Mouse (Mus musculus): ENCODE data around the gene Eftud2.

The Eftud2 gene

DNA sequence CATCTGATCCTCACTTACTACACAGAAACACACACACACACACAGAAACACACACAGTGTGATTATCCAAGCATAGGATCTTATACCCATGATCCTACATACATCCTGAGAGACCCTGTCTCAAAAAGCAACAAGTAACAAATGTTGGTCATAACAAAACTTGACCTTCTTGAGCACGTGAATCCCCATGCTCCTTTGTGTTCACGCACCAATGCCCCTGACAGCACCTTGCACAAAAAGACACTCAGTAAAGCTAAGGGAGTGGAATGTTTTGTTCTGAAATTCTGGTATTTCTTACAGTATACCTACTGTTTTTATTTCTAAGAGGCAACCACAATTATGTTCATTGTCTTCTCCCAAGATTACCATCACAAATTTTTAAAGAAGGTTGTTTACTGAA is 1.2 kb downstream of the Eftud2 start:
- no peak for DNase-seq (ENCODE audit: low read depth, low spot score)

DNA sequence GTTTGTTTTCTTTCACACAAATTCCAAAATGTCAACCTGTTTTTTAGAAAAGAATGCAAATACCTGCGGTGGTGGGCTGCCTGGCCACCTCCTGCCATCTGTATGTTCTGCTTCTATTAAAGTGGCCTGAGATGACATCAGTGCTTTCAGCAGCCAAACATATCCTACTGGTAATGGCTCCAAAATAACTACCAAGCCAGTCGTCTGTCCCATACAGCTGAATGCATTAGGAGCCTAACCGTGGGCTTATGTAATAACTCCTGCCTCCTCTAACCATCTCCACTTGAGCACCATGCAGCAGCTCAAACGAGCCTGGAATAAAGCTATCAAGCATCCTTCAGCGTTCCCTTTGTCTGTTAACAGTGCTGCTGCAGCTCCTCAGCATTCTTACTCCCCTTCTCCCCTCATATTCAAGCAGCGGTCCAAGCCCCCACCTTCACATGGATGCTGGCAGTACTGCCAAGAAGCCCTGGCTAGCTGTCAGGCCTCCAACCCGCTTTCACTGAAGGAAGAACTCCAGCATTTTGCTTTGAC is 5.9 kb downstream of the Eftud2 start:
- no peak for DNase-seq (ENCODE audit: low read depth, low spot score)

DNA sequence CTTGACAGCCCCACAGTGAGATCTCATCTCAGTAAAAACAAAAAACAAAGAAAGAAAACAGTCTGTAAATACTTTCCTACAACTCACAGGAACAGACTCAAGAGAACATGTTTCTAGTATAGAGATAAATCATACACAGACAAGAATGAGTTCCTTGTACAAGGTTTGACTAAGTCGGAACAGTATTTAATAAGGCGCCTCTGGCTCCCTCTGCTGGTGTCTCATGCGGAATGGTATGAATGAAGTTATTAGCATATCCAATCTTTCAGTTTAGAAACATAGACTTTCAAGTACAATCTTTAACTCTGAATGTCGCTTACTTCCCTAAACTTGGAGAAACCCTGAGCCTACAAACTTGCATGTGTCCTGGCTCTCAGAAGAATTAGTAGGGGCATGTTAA is 16.5 kb downstream of the Eftud2 start:
- DNase-seq (ENCODE audit: low read depth, low spot score) = no peak

DNA sequence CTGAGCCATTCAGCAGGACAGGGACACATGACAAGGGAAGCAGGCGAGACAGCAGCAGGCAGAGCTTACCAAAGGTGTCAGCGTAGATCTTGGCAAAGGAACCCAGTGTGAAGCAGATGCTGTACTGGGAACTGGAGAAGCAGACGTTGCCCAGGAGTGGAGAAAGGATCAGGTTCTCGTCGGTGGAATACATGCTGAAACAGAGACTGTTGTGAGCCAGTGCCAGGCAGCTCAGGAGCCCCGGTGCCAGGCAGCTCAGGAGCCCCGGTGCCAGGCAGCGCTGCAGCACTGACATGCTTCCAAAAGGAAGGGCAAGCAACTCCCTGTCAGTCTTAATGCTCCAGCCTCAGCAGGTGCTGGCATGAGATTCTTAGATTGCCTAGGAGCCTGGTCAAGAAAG is 20.9 kb downstream of the Eftud2 start:
- no peak for DNase-seq (ENCODE audit: low read depth, low spot score)

DNA sequence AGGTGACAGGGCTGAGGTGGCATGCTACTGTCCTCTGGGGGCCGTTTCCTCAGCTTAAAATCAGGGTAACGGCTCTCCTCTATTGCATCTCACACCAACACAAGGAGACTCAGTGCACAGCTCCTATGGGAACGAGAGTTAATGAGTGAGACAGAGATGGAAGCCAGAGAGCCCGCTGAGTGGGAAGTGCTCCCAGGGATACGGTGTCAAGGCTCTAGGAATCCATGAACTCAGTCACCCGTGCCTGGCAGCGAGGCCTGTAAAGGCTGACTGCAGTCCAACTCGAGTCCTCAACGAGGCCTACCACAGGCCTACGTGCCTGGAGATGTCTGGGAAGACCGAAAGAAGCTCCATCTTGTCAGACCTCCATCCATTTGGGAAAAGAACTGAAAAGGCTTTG is 21.8 kb downstream of the Eftud2 start:
- DNase-seq (ENCODE audit: low read depth, low spot score) = no peak

DNA sequence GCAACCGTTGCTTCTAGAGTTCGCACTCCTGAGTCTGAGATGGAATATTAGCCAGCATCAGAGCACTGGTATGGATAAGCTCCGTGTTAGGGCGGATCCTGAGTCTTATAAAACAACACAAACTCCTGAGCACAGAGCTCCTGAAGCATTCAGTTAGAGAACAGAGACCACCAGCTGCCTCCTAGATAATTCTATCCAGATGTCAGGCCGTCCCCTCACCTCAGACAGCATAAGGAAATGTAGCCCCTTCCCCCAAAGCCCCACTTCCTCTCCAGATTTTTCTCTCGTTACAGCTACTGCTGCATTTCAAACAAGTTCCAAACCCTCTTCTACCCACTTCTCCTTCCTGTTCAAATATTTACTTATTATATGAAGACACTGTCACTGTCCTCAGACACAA is 24.8 kb downstream of the Eftud2 start:
- DNase-seq (ENCODE audit: low read depth, low spot score) = no peak

DNA sequence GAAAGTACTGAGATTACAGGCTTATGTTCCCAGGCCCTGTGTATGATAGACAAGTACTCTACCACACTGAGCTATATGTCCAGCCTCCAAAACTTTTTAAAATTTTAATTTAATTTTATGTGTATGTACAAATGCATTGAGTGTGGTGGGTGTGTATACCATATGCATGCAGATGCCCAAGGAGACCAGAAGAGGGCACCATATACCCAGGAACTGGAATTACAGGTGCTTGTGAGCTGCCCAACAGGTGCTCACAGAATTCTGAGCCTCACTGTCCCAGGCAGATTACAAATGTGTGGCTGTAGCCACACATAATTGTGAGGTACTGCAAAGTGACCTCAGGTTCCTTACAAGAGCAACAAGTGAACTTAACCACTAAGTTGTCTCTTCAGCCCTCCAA is 27.0 kb downstream of the Eftud2 start:
- DNase-seq (ENCODE audit: low read depth, low spot score) = no peak

DNA sequence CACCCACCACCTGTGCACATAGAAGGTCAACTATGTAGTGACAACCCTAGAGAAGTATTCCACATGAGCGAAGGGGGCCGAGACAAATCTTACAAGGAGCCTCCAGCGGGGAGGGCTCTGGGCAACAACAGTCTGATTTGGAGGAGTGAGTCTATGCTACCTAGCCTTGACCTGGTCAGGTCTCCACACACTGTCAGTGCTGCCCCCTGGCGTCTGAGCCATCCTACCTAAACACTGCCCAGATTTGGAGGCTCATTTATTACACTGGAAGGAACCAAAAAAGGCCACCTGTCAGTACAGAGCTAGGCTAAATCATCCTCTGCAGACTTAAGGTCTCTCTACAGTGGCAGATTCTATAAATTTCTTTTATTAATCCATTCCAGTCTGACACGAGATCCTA is 28.9 kb downstream of the Eftud2 start:
- DNase-seq (ENCODE audit: low read depth, low spot score) = no peak

DNA sequence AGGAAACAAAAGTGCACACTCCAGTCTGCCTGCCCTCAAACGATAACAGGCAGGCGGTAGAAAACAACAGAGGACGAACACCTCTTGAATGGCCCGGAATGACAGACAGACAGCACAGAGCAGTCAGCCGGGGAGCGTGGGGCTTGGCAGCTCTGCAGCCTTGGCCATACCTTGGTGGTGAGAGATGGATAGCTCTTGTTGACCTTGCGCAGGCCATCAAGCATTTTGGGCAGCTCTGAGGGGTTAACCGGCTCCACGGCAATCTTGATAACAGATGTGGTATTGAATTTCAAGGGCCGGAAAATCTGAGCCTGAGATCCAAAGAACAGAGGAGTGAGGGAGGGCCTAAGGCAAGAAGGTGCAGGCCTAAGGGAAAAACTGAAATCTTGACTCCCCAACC is 34.9 kb downstream of the Eftud2 start:
- no peak for DNase-seq (ENCODE audit: low read depth, low spot score)

DNA sequence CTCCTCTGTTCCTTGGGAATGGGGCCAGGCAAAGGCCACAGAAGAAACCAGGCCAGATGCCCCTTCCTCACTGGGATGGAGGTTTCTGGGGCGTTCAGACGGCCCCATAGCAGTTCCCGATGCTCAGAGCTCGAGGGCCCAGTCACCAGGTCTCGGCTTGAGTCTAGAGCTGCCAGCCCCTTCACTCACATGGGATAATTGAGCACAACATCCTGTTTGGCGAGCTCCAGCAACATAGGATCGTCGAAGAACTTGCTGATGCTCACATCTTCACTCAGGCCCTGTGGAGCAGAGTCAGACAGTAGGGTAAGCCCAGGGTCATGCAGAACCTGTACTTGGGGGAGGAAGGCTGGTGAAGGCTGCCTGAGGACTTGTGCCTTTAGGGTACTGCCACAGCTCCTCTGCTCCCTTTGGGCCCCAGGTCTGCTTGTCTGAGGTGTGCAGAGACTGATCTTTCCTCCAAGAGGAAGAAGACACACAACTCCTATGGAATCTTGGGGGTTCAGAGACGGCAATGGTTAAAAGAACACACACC is 42.1 kb downstream of the Eftud2 start:
- no peak for DNase-seq (ENCODE audit: low read depth, low spot score)

DNA sequence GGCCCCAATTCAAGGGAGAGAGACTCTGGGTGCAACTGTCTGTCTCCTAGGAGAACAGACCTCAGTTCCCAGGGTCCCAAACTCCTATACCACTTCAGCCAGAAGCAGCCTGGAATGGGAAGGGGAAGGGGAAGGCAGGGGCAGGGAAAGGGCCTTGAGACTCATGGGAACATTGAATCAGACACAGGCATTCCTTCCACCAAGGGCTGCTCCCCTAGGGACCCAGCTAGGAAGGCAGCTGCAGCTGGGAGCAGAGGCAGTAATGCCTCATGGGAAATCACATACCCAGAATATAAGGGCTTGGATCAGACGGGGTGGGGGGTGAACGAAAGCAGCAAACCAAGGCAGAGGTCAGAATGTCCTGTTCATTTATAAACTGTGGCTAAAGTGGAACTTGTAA is 42.7 kb downstream of the Eftud2 start:
- no peak for DNase-seq (ENCODE audit: low read depth, low spot score)

DNA sequence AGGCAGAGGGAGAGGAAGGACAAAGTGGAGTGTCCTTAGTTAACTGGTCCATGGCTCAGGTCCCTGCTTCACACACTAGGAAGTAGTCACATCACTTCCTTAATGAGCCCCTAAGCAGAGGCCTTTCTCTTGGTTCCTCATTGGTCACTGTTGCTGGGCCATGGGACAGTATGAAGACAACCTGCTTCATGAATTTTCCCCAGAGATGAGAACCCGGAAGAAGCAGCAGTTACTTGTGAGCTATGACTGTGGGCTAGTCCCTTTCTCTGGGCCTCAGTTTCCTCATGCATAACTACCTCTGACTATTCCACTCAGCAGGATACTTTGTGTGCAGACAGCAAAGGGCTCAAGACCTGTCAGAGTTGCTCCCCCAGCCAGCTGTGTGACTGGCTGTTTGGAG is 43.4 kb downstream of the Eftud2 start:
- DNase-seq (ENCODE audit: low read depth, low spot score) = no peak

DNA sequence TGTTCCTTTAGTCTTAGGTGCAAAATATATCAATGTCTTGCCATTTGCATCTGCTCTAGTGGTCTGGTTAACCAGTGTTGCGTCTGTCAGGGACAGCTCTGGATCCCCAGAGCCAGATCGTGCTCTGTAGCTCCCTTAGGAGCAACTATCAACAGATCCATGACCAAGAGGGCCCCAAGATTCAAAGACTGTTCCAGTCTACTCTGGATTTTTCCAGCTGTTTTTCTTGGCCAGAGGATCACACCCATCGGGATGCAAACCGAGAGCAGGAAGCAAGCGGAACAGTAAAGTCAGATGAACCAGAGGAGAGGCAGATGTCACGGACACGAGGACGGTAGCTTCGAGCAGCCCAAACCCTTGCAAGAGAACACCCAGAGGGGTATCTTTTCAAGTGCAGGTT is 44.6 kb downstream of the Eftud2 start:
- DNase-seq (ENCODE audit: low read depth, low spot score) = no peak

DNA sequence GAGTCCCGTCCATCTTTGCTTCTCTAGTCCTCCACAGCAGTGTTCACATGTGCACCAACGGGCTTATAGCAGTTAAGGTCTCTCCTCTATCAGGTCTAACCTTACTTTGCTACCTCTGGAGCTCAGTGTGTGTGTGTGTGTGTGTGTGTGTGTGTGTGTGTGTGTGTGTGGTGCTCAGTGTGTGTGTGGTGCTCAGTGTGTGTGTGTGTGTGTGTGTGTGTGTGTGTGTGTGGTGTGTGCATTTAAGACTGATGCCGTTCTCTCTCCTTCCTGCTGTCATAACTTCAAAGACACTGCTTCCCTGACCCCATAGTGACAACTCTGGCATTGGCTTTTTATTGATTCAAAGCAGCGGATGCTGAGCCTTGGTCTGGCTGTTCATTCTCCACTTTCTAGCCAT is 45.2 kb downstream of the Eftud2 start, which contains the start of gene Higd1b:
Higd1b (plus strand) TSS at position 301 of the 400 bp plus-strand sequence.
- DNase-seq (ENCODE audit: low read depth, low spot score) = no peak

DNA sequence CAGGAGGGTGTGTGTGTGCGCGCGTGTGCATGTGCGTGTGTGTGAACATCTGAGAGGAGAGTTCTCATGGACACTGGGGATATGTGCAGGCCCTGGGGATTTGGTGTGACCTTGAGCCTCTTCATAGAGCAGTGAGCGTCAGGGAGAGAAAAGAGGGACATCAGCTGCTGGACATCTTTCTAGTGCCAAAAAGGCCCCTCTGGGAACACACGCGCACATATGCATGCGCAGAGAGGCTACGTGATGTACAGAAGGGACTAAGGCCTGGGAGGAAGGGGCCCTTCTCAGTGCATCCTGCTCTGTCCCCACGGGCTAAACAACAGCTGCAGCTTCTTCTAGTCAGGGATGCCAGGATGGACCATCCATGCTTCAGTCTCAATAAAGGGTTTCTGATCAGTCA is 46.6 kb downstream of the Eftud2 start:
- no peak for DNase-seq (ENCODE audit: low read depth, low spot score)

DNA sequence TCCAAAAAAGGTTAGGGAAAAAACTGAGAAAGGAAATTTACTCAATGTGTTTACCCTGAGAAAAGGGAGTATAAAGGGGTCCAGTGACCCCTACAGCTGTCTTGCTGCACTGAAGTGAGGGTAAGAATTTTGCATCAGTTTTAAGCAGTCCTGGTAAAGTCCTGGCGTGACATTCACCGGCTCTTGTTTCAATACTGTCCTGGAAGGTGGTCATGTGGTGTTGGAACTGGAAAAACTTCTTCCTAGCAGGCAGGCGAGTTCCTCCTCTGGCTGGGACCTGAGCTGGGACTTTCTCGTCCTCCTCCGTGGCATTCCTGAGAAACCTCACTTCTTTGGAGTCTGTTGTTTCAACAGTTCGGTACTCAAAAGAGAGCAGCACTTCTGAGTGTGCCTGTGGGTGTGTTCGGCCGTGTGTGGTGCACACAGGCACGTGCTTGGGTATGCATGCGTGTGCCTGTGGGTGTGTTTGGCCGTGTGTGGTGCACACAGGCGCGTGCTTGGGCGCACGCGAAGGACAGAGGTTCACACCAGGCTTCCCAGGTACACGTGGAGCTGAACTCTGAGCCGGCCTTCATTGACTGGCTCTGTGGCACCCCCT is 48.0 kb downstream of the Eftud2 start:
- no peak for DNase-seq (ENCODE audit: low read depth, low spot score)

DNA sequence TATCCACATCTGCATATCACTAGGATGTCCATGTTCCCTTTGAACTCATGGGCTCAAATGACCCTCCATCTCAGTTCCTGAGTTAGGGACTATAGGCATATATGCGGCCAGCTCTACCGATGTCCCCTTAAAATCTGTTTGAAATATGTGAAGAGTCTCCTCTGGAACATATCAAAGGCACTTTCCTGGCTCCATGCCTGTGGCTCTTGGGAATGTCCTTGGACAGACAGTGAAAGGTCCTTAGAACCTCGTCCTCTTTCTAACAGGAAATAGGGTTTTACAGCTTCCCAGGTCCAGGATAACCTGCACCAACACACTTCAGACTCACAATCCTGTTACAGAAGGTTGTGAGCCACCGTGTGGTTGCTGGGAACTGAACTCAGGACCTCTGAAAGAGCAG is 50.5 kb downstream of the Eftud2 start:
- no peak for DNase-seq (ENCODE audit: low read depth, low spot score)

DNA sequence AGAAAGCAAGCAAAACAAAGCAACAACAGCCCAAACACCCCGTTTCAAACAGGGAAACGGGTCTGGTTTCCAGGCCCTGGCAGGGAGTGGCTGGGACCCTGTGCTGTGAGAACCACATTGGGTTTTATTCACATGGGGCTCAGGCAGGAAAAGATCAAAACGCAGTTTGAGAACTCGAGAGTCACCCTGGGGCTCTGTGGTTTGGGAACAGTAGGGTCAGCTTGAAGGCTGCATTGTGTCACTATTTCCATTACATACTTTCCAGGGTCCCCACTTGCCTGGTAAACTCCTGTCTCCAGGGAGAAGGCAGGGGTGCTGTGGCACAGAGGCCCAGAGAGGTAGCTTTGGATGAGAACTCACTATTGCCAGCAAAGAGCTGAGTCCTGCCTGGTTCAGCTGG is 53.7 kb downstream of the Eftud2 start:
- DNase-seq (ENCODE audit: low read depth, low spot score) = no peak

DNA sequence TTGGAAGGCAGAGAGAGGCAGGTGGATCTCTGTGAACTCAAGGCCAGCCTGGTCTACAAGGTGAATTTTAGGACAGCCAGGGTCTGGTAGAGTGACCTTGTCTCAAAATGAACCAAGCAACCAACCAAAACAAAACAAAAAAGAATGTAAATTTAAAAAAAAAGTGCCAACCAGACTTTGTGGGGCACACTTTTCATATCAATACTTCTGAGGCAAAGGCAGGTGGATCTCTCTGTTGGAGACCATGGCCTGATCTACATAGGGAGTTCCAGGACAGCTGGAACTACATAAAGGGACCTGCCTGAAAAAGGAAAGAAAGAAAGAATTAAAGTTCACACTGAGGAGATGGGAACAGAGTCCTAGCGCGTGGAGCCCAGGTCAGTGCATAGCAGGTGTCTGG is 54.3 kb downstream of the Eftud2 start:
- DNase-seq (ENCODE audit: low read depth, low spot score) = no peak

DNA sequence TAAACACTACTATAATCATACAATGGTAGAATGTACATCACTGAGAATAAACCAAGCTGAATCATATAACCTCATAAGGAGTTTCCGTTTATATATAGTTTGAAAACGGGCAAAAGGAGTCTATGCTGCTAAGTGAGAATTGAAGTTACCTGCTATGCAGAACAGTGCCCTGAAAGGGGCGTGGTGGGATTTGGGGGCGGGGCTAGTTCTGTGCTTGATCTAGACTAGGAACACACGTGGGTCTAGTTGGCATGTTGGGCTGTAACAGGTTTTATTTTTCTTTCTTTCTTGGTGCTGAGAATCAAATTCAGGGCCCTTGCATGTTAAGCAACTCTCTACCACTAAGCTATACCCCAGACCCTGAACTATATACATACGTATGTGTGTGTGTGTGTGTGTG is 59.6 kb downstream of the Eftud2 start:
- no peak for DNase-seq (ENCODE audit: low read depth, low spot score)

DNA sequence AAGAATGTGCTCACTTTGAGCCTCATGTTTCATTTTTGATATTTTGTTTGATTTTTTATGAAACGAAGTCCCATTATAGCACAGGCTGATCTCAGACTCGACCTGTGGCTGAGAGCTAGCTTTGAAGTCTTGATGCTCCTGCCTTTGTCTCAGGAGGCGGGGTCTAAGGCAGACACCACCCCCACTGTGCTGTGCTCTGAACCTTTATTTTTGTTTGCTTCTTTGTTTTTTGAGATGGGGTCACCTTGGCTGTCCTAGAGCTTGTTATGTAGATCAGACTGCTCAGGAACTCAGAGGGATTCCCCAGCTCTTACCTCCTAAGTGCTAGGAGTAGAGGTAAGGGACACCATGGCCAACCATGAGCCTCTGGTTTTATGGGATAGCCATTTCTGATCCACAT is 60.4 kb downstream of the Eftud2 start:
- no peak for DNase-seq (ENCODE audit: low read depth, low spot score)

DNA sequence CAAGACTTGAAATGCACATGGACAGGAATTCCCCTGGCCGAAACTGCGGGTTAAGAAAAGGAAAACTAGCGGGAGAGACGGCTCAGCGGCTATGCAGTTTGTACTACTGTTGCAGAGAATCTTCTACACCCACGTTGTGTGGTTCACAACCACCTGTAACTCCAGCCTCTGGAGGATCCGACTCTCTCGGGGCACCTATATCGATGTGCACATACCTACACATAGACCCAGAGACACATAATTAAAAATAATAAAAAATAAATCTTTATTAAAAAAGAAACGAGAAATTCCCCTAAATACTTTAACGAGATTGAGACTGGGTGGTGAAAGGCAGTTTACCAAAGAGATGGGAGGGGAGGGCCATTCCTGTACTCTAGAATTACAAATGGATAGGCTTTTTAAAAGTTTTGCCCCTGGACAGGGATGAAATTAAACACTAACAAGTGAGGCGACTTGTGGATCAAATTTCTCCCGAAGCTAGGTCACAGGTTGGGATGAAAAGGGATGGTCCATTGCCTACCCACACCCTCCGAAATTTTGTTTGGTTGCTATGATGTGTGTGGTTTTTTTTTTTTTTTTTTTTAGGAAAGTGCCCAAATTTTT is 60.9 kb downstream of the Eftud2 start:
- DNase-seq (ENCODE audit: low read depth, low spot score) = no peak

DNA sequence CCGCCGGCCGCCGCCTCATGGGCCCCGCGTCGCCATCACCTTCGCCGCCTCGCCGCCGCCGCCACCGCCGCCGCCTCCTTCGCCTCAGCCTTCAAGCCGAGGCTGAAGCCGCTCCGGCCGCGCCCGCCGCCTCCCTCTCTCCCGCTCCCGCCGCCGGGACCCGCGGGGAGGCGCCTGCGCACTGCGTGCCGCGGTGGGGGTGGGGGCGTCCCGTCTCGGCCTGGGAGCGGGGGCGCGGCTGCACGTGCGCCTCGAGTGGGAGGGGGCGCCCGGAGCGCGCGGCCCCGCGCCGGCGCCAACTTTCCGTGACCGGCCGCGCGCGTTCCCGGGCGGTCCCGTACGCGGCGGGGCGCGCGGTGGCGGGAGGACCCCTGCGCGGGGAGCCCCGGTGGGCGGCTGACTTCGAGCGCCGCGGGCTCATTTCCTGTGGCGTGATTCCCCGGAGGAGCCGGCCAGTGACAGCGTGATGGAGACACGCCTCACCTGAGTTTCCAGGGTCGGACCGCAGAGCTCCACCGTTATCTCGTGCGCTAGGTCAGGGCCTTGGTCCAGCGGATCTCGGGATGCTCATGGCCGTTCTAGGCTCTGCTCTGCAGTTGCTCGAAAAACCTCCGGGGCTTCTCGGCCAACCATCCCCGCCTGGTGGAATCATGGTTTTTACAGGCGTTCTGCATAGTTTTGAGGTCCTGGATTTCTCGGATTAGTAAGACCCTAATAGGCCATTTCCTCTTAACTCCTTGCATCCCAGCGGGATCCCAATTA is 61.6 kb downstream of the Eftud2 start, which contains the start of gene Gjc1:
Gjc1 (minus strand) TSS at position 680 of the 762 bp plus-strand sequence.
- DNase-seq (ENCODE audit: low read depth, low spot score) = peak; percentile 22

Data from retina, adult 2 months (tissue).